Mouse (Mus musculus) thymus, postnatal 10 days (tissue): ENCODE data around the gene Hoxa11.

Source experiments
- DNase-seq, 2 experiments: peaks; one replicate each; pipeline ENCODE4 v3.0.0; 2021; ENCODE audit warnings: low spot score in 2 of 2

Hoxa11 gene

GRCm38 (mm10) chr6:52206882-52207683 lies 38.5 kb downstream of the Hoxa11 start:
- DNase-seq, result no peak

GRCm38 (mm10) chr6:52205638-52206621 lies 39.7 kb downstream of the Hoxa11 start:
- DNase-seq, result no peak

GRCm38 (mm10) chr6:52205221-52205620 lies 40.4 kb downstream of the Hoxa11 start:
- no peak for DNase-seq

- no peak for DNase-seq
Observed at GRCm38 (mm10) chr6:52204050-52204752, 41.4 kb downstream of the Hoxa11 start, which contains the start of gene Hoxa5. Gene Hoxa5 (minus strand): TSS chr6:52204587.

DNA sequence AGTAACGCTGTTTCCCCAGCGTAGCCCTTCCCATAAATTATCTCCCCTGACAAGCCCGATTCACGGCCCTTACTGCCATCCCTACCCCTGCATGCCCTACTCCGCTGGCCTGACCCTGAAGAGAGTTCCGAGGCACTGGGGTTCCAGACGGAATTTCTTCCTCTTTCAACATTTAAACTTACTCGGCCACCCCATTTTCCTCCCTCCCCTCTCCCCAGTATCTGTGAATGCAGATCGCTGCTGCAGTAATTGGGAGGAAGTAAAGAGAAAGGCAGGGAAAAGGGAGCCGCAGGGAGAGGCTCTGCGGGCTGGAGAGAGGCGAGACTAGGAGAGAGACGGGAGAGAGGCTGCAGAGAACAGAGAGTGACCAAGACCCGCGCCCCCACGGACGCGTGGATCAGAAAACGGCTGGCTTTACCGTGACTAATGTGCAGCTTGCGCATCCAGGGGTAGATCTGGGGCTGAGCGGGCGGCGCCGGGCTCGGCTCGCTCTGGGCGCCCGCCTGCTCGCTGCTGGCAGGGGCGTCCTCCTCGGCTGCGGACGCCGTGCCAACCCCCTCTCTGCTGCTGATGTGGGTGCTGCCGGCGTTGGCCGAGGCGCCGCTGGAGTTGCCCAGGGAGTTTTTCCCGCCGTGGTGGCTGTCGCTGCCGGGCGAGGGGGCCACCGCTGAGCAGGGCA lies 42.1 kb downstream of the Hoxa11 start:
- DNase-seq, result no peak

GRCm38 (mm10) chr6:52203121-52203370 lies 42.6 kb downstream of the Hoxa11 start:
- no peak for DNase-seq

DNA sequence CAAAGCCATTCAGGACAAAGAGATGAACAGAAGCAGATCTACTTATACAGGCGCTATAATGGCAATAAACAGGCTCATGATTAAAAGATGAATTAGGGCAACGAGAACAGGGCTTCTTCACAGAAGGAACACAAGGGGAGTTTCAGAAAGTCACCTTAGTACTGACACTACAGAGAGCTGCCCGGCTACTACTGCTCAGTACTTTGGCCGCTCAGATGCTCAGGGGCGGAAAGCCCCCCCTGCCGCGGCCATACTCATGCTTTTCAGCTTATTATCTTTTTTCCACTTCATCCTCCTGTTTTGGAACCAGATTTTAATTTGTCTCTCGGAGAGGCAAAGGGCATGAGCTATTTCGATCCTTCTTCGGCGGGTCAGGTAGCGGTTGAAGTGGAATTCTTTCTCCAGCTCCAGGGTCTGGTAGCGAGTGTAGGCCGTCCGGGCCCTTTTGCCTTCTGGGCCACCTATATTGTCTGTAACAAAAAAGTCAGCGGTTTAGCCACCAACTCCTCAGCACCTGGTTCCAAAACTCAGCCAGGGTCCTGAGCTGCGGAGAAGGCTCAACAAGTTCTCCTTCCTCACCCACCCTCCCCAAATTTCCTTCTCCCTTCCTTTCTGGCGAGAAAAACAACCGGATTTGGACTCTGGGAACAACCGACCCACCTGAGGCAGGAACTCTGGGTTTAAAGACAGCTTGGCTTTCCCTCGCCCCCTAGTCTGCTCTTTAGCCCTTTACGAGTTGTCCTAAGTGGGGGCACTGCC lies 43.1 kb downstream of the Hoxa11 start:
- DNase-seq, result no peak

GRCm38 (mm10) chr6:52201269-52201668 lies 44.3 kb downstream of the Hoxa11 start:
- DNase-seq, result no peak

GRCm38 (mm10) chr6:52200751-52201250 lies 44.8 kb downstream of the Hoxa11 start:
- no peak for DNase-seq

GRCm38 (mm10) chr6:52200073-52200750 lies 45.4 kb downstream of the Hoxa11 start:
- DNase-seq, result no peak

GRCm38 (mm10) chr6:52197271-52197670 lies 48.3 kb downstream of the Hoxa11 start:
- no peak for DNase-seq

- no peak for DNase-seq
Observed at GRCm38 (mm10) chr6:52196811-52197210, 48.8 kb downstream of the Hoxa11 start.

- DNase-seq, result no peak
Observed at GRCm38 (mm10) chr6:52194690-52195089, 50.9 kb downstream of the Hoxa11 start.
